In genomic region chr5:110015775-110016174, GRCm38 (mm10) we compare ENCODE assay signal across 9 mouse cellular contexts. TPM values are rescaled to one million over a fixed set of nuclear protein-coding genes. Genes with fewer than 3 reads are reported as not detected.
DNase-seq lines count a peak whose midpoint lies in the region; ATAC-seq and TF ChIP-seq lines count a peak whose summit lies in the region.
"Not testable (repeated sequence)": the region's sequence is repeated elsewhere in the genome, so short reads cannot be mapped to it uniquely, and the experiment has no call there.
"Had no signal": no experiment of that assay in that cellular context is flagged by ENCODE, and none has a peak within 500 bp of the region (broad histone marks: within the 10 kb centered on the region; RNA-seq: fewer than 3 reads in every experiment).

No protein-coding gene starts in this region.

- H3K27ac ChIP-seq in hindbrain, postnatal 0 days; liver, embryonic 14.5 days: not testable (repeated sequence)

- not testable (repeated sequence) for H3K9me3 ChIP-seq in hindbrain, postnatal 0 days (ENCODE audit: low read length); liver, embryonic 14.5 days (ENCODE audit: control insufficient read depth, low read length)

- H3K27me3 ChIP-seq in hindbrain, postnatal 0 days (ENCODE audit: insufficient read depth, low read length); liver, embryonic 14.5 days (ENCODE audit: control insufficient read depth, insufficient read depth, low read length): not testable (repeated sequence)

- H3K4me3 ChIP-seq in hindbrain, postnatal 0 days (ENCODE audit: low read length); liver, embryonic 14.5 days (ENCODE audit: insufficient read depth in 1 of 2, low read depth in 2 of 2, low read length in 2 of 2): not testable (repeated sequence)

- not testable (repeated sequence) for TF ChIP-seq EP300 in liver, embryonic 14.5 days (IDR thresholded peaks at IDR 0.05; ENCODE audit: low read depth)

- peak; percentile 44 for DNase-seq in A20 (ENCODE audit: low read depth, low spot score)
- DNase-seq in NIH3T3 (ENCODE audit: low read depth) = peak; percentile 47
- peak; percentile 12 to 22 for DNase-seq in cerebellum, postnatal 10 days
- DNase-seq in hindbrain, postnatal 0 days (ENCODE audit: low spot score); liver, embryonic 14.5 days (ENCODE audit: low read depth in 3 of 3, low spot score in 3 of 3): not testable (repeated sequence)
- DNase-seq in kidney, postnatal 10 days = peak; percentile 10
- DNase-seq in right cerebral cortex, postnatal 4 days = peak; percentile 2
- DNase-seq in thymus, postnatal 4 days = peak; percentile 38

- not testable (repeated sequence) for H3K4me2 ChIP-seq in hindbrain, postnatal 0 days (ENCODE audit: low read depth, low read length); liver, embryonic 14.5 days (ENCODE audit: low read depth)

- TF ChIP-seq CTCF in hindbrain, postnatal 0 days (IDR thresholded peaks at IDR 0.05; ENCODE audit: low read depth) = peak; percentile 21; the same call in 1 of the 2 replicates
- peak; percentile 18; the same call in 1 of the 2 replicates for TF ChIP-seq CTCF in liver, embryonic 14.5 days (IDR thresholded peaks at IDR 0.05; ENCODE audit: low read depth)

- not testable (repeated sequence) for H3K36me3 ChIP-seq in hindbrain, postnatal 0 days (ENCODE audit: insufficient read depth, low read length); liver, embryonic 14.5 days (replicated peaks; ENCODE audit: control insufficient read depth, insufficient read depth, low read depth)

- H3K9ac ChIP-seq in hindbrain, postnatal 0 days (replicated peaks; ENCODE audit: low read length); liver, embryonic 14.5 days (replicated peaks): not testable (repeated sequence)

- ATAC-seq in hindbrain, postnatal 0 days; liver, embryonic 14.5 days (ENCODE audit: insufficient read depth): not testable (repeated sequence)

- 88% methylated on average over 10 of the region's 10 CpGs for WGBS in hindbrain, postnatal 0 days
- WGBS in liver, embryonic 14.5 days (ENCODE audit: insufficient replicate concordance) = 72% methylated on average over 10 of the region's 10 CpGs

- H3K4me1 ChIP-seq in hindbrain, postnatal 0 days (ENCODE audit: insufficient read depth, low read length); liver, embryonic 14.5 days (replicated peaks; ENCODE audit: control insufficient read depth in 2 of 2, insufficient read depth in 2 of 2, low read length in 1 of 2): not testable (repeated sequence)

RNA-seq across cellular contexts. Expression of gene Zfp932, which starts 19.5 kb away (rescaled TPM):
- total RNA-seq in hindbrain, postnatal 0 days (2014; rRNA removed) = 11.6 and 11.7 TPM in 2 replicates
- polyA plus RNA-seq in hindbrain, postnatal 0 days (2015; fragmentation: Nextera tagmentation; extraction: Ambion mirVana) = 19.0 and 19.9 TPM in 2 replicates
- polyA plus RNA-seq in liver, embryonic 14.5 days (2012; rRNA removed) = 2.1 and 4.0 TPM in 2 replicates
- polyA plus RNA-seq in liver, embryonic 14.5 days (2014; fragmentation: Nextera tagmentation; extraction: Ambion mirVana) = 6.8 and 7.4 TPM in 2 replicates

RNA-seq across cellular contexts. Expression of gene Gm17655, which starts 56.5 kb away (rescaled TPM):
- total RNA-seq in hindbrain, postnatal 0 days (2014; rRNA removed) = 1.2 TPM in 1 of 2 replicates, not detected in the other
- 1.5 and 2.9 TPM in 2 replicates for polyA plus RNA-seq in hindbrain, postnatal 0 days (2015; fragmentation: Nextera tagmentation; extraction: Ambion mirVana)
- polyA plus RNA-seq in liver, embryonic 14.5 days (2012; rRNA removed) = 0.30 and 0.59 TPM in 2 replicates
- polyA plus RNA-seq in liver, embryonic 14.5 days (2014; fragmentation: Nextera tagmentation; extraction: Ambion mirVana) = 2.0 and 2.3 TPM in 2 replicates
- polyA plus RNA-seq: erythroblast, embryonic 14.5 days had no signal
